Mouse (Mus musculus) embryo, embryonic 11 days (tissue): ENCODE data around the gene Skint1.
A peak's percentile ranks its signal among the peaks of the same experiment; 100 is the strongest.
"Not testable (repeated sequence)": the region's sequence is repeated elsewhere in the genome, so short reads cannot be mapped to it uniquely, and the experiment has no call there.

ENCODE experiments used
- DNase-seq: peaks from one replicate; pipeline ENCODE4 v3.0.0-alpha.2; 2015

Gene Skint1

GRCm38 (mm10) chr4:112005969-112006368 is at the start of gene Skint1:
TSS of gene Skint1 (plus strand) at chr4:112006269.
- no peak for DNase-seq

GRCm38 (mm10) chr4:111961309-111961708 is 44.8 kb upstream of the Skint1 start:
- peak; percentile 2 for DNase-seq

- DNase-seq: not testable (repeated sequence)
These were observed 42.8 kb upstream of the Skint1 start for GRCm38 (mm10) chr4:111963241-111963640.

- DNase-seq: no peak
These were observed 42.4 kb upstream of the Skint1 start for GRCm38 (mm10) chr4:111963669-111964068.

GRCm38 (mm10) chr4:111972623-111973022 is 33.4 kb upstream of the Skint1 start, which contains the start of gene Skint7:
TSS of gene Skint7 (plus strand) at chr4:111972923.
- DNase-seq: no peak

- DNase-seq: no peak
These were observed 65.6 kb downstream of the Skint1 start, which contains the start of gene Skint4 for GRCm38 (mm10) chr4:112071716-112072115. TSS of gene Skint4 (plus strand) at chr4:112072016.
